Mouse (Mus musculus): Measurements from ENCODE around the gene Tbcd. TPM values are rescaled to one million over a fixed set of nuclear protein-coding genes. Genes with fewer than 3 reads are reported as not detected.

The Tbcd gene
- total and polyA plus RNA-seq, 3 experiments: 62.1 to 86.7 (median 70.4) TPM

DNA sequence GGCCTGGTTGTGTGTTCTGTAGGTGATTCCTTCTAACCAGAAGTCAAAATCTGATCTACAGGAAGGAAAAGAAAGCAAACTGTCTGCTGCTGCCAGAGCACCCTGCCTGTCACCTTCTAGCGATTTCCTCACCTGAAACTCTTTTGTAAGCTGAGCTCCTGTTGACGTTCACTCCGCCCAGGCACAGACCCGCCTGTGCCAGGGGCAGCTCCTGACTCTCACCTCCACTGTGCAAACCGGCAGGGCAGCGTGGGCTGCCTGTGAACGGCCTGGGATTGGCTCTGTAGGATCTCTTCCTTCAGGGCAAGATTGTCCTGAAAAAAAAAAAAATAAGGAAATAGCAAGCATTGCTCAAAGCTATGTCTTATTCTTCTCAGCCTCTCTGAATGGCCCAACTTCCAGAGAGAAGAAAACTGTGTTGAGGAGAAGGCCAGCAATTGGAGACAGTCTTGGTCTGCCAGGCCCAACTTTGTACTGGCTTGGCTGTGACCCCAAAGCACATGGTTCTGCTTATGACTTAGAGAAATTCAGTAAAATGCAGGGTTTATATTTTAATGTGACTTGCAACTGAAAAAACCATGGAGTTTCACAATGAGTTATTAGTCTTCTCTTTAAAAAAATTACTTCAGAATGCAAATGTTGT lies 93.1 kb downstream of the Tbcd start:
- H3K4me2 ChIP-seq (ENCODE audit: insufficient read depth, low read depth, poor library complexity, severe bottlenecking): no peak overlapping the region
- H3K27me3 ChIP-seq (replicated peaks): no peaks in the 10 kb centered on the region
- dilution Hi-C loops (cut with MboI; ENCODE audit: extremely low pct_ligation_motif_present, extremely low pct_unique_long_range_greater_than_20kb, low sequenced_read_pairs): no loop called here
- no peak for TF ChIP-seq CHD2 (IDR thresholded peaks at IDR 0.05; ENCODE audit: low read length)
- no peak for TF ChIP-seq JUN (IDR thresholded peaks at IDR 0.05; ENCODE audit: insufficient read depth, low read depth, low read length)
- TF ChIP-seq ZMIZ1 (IDR thresholded peaks at IDR 0.05; ENCODE audit: low read depth, low read length): no peak
- no peak for TF ChIP-seq ELF1 (IDR thresholded peaks at IDR 0.05; ENCODE audit: low read depth, low read length)
- TF ChIP-seq ZNF384 (IDR thresholded peaks at IDR 0.05; ENCODE audit: low read depth, low read length): no peak
- TF ChIP-seq MXI1 (IDR thresholded peaks at IDR 0.05; ENCODE audit: low read depth, low read length): no peak
- H3K36me3 ChIP-seq (replicated peaks in 1 of 2; ENCODE audit: control insufficient read depth in 1 of 2, insufficient read depth in 1 of 2, low read length in 1 of 2): peaks cover 16 to 61% of the 10 kb centered on the region in 2 experiments
- H3K9ac ChIP-seq (ENCODE audit: insufficient read depth, low read depth): no peak overlapping the region
- no peak for DNase-seq (ENCODE audit: extremely low read depth)
- H3K79me2 ChIP-seq (replicated peaks; ENCODE audit: control insufficient read depth, extremely low read depth, insufficient read depth, poor library complexity, severe bottlenecking): no peaks in the 10 kb centered on the region
- no peaks in the 10 kb centered on the region for H3K9me3 ChIP-seq (replicated peaks; ENCODE audit: low read length)
- peaks cover 7 to 64% of the 10 kb centered on the region in 2 experiments for H3K4me1 ChIP-seq (ENCODE audit: control insufficient read depth in 1 of 2, insufficient read depth in 2 of 2)
- no peak overlapping the region for H3K4me3 ChIP-seq (replicated peaks in 1 of 3; ENCODE audit: low read depth in 2 of 3, low read length in 2 of 3, poor library complexity in 1 of 3)
- H3K27ac ChIP-seq (ENCODE audit: insufficient read depth, low read depth): no peak overlapping the region
- in situ Hi-C loops (cut with MboI; ENCODE audit: low pct_ligation_motif_present, low pct_unique_long_range_greater_than_20kb, low sequenced_read_pairs): no loop called here

DNA sequence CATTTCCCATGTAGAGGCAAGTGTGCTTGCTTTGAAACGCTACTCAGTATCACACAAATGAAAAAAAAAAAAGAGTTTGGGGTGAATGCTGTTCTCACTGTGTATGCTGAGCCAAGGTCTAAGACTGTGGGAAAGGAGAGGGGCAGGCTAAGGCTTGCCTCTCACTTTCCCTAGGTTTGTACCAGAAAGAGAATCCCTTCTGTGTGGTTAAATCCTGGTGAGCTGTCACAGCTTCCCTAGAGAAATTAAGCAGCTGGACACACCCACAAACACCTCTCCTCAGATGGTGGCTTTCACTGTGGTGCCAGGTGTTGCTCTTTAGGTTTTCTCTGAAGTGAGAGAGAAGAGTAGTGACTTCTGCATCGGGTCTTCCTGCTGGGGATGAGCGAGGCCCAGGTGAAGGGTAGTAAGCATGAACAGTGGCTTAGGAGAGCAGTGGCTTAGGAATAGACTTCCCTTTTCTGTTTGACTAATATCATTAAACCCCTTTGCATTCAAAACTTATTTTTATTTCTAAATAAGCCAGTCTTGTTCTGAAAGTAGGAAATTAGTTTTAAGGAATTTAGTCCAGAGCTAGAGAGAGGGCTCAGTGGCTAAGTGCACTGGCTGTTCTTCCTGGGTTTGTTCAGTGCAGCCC lies 93.8 kb downstream of the Tbcd start:
- no peaks in the 10 kb centered on the region for H3K27me3 ChIP-seq (replicated peaks)
- peak; percentile 81 for TF ChIP-seq IRF4 (IDR thresholded peaks at IDR 0.05; ENCODE audit: low read depth, low read length)
- peak; percentile 56; the same call in 1 of the 2 replicates for TF ChIP-seq MEF2A (IDR thresholded peaks at IDR 0.05; ENCODE audit: borderline replicate concordance, low read depth, low read length)
- 0 out of 2 replicates have a peak, but pooled peaks have one; percentile 10 for TF ChIP-seq MAFK (IDR thresholded peaks at IDR 0.05; ENCODE audit: insufficient replicate concordance, low read length)
- TF ChIP-seq RCOR1 (conservative IDR thresholded peaks at IDR 0.05; ENCODE audit: low read depth, low read length): no peak
- no peak for TF ChIP-seq UBTF (IDR thresholded peaks at IDR 0.05; ENCODE audit: low read depth, low read length)
- no peak; the same call in 1 of the 2 replicates for TF ChIP-seq MXI1 (IDR thresholded peaks at IDR 0.05; ENCODE audit: low read depth, low read length)
- TF ChIP-seq EP300 (IDR thresholded peaks at IDR 0.05; ENCODE audit: low read length): peak; percentile 54
- TF ChIP-seq JUN (IDR thresholded peaks at IDR 0.05; ENCODE audit: insufficient read depth, low read depth, low read length): peak; percentile 16; the same call in 1 of the 2 replicates
- TF ChIP-seq NELFE (IDR thresholded peaks at IDR 0.05; ENCODE audit: low read depth, low read length): no peak
- TF ChIP-seq RAD21 (IDR thresholded peaks at IDR 0.05; ENCODE audit: low read depth, low read length): no peak
- TF ChIP-seq TCF12 (IDR thresholded peaks at IDR 0.05; ENCODE audit: low read depth, low read length): peak; percentile 36; the same call in 1 of the 2 replicates
- no peak for TF ChIP-seq PAX5 (IDR thresholded peaks at IDR 0.05; ENCODE audit: low read length)
- TF ChIP-seq JUND (conservative IDR thresholded peaks at IDR 0.05; ENCODE audit: low read depth, low read length): peak; percentile 49; the same call in 1 of the 2 replicates
- TF ChIP-seq MYC (IDR thresholded peaks at IDR 0.05; ENCODE audit: low read depth, low read length): no peak
- peak; percentile 77 for TF ChIP-seq ZNF384 (IDR thresholded peaks at IDR 0.05; ENCODE audit: low read depth, low read length)
- TF ChIP-seq ZKSCAN1 (IDR thresholded peaks at IDR 0.05; ENCODE audit: borderline replicate concordance, low read depth, low read length): no peak
- peak; percentile 43; the same call in 1 of the 2 replicates for TF ChIP-seq ETS1 (conservative IDR thresholded peaks at IDR 0.05; ENCODE audit: low read depth, low read length)
- no peak for TF ChIP-seq ELF1 (IDR thresholded peaks at IDR 0.05; ENCODE audit: low read depth, low read length)
- TF ChIP-seq BHLHE40 (IDR thresholded peaks at IDR 0.05; ENCODE audit: low read depth, low read length): no peak
- TF ChIP-seq SIN3A (IDR thresholded peaks at IDR 0.05; ENCODE audit: low read length): no peak
- TF ChIP-seq E2F4 (IDR thresholded peaks at IDR 0.05; ENCODE audit: insufficient replicate concordance, low read depth, low read length): no peak
- H3K36me3 ChIP-seq (replicated peaks in 1 of 2; ENCODE audit: control insufficient read depth in 1 of 2, insufficient read depth in 1 of 2, low read length in 1 of 2): peaks cover 16 to 64% of the 10 kb centered on the region in 2 experiments
- peaks cover 7 to 70% of the 10 kb centered on the region in 2 experiments for H3K4me1 ChIP-seq (ENCODE audit: control insufficient read depth in 1 of 2, insufficient read depth in 2 of 2)
- H3K4me2 ChIP-seq (ENCODE audit: insufficient read depth, low read depth, poor library complexity, severe bottlenecking): no peak overlapping the region
- no peak overlapping the region for H3K9ac ChIP-seq (ENCODE audit: insufficient read depth, low read depth)
- H3K4me3 ChIP-seq (replicated peaks in 1 of 3; ENCODE audit: low read depth in 2 of 3, low read length in 2 of 3, poor library complexity in 1 of 3): no peak overlapping the region
- no peak overlapping the region for H3K27ac ChIP-seq (ENCODE audit: insufficient read depth, low read depth)
- H3K79me2 ChIP-seq (replicated peaks; ENCODE audit: control insufficient read depth, extremely low read depth, insufficient read depth, poor library complexity, severe bottlenecking): no peaks in the 10 kb centered on the region
- no peaks in the 10 kb centered on the region for H3K9me3 ChIP-seq (replicated peaks; ENCODE audit: low read length)
- dilution Hi-C loops (cut with MboI; ENCODE audit: extremely low pct_ligation_motif_present, extremely low pct_unique_long_range_greater_than_20kb, low sequenced_read_pairs) (no loop called here), in situ Hi-C loops (cut with MboI; ENCODE audit: low pct_ligation_motif_present, low pct_unique_long_range_greater_than_20kb, low sequenced_read_pairs) (no loop called here)
- DNase-seq (ENCODE audit: extremely low read depth): peak; percentile 52

Measured in CH12.LX (cell line).